Mouse (Mus musculus) MEL (cell line): Measurements from ENCODE around the gene Olfr642. TPM values are rescaled to one million over a fixed set of nuclear protein-coding genes. Genes with fewer than 3 reads are reported as not detected.

ENCODE experiments used
- DNase-seq: peaks from one replicate; pipeline ENCODE4 v3.0.0; 2011; ENCODE audit warnings: low read depth, low spot score
- H3K27ac ChIP-seq: 2 replicates; pipeline ENCODE4 v1.5.1; 2012; ENCODE audit warnings: low read depth, mild to moderate bottlenecking, control low read depth, low read length, moderate library complexity; ENCODE audit not compliant: control insufficient read depth
- H3K27me3 ChIP-seq, 2 experiments: fragments of 150-350 bp in 1 of 2; sonication (generic) in 1 of 2; 2 replicates each; pipeline ENCODE4 v1.6.1; 2012; ENCODE audit warnings: low read length in 2 of 2, mild to moderate bottlenecking in 2 of 2, improper control_type of control experiment in 1 of 2, moderate library complexity in 1 of 2; ENCODE audit not compliant: insufficient read depth in 2 of 2, control insufficient read depth in 1 of 2
- H3K36me3 ChIP-seq, 2 experiments: 2 replicates each; pipeline ENCODE4 v1.6.1; 2012 to 2014; ENCODE audit warnings: low read length in 2 of 2, improper control_type of control experiment in 1 of 2, inconsistent platforms in 1 of 2, mild to moderate bottlenecking in 1 of 2; ENCODE audit not compliant: insufficient read depth in 2 of 2, control insufficient read depth in 1 of 2
- H3K4me1 ChIP-seq, 2 experiments: fragments of 150-350 bp in 1 of 2; sonication (generic) in 1 of 2; 2 replicates each; pipeline ENCODE4 v1.6.1; 2012; ENCODE audit warnings: low read length in 2 of 2, improper control_type of control experiment in 1 of 2, mild to moderate bottlenecking in 1 of 2; ENCODE audit not compliant: insufficient read depth in 2 of 2, control insufficient read depth in 1 of 2
- H3K4me3 ChIP-seq, 2 experiments: fragments of 150-350 bp in 1 of 2; sonication (generic) in 1 of 2; 2 replicates each; pipeline ENCODE4 v1.5.1; 2012; ENCODE audit warnings: low read depth in 2 of 2, low read length in 2 of 2, mild to moderate bottlenecking in 2 of 2, moderate library complexity in 2 of 2, control low read depth in 1 of 2, improper control_type of control experiment in 1 of 2; ENCODE audit not compliant: control insufficient read depth in 1 of 2, insufficient read depth in 1 of 2
- H3K79me2 ChIP-seq: 2 replicates; pipeline ENCODE4 v1.6.1; 2012; ENCODE audit warnings: mild to moderate bottlenecking, low read length, moderate library complexity; ENCODE audit not compliant: control insufficient read depth, poor library complexity, insufficient read depth
- H3K9ac ChIP-seq: 2 replicates; pipeline ENCODE4 v1.6.1; 2012; ENCODE audit warnings: low read depth, mild to moderate bottlenecking, control low read depth, low read length, moderate library complexity; ENCODE audit not compliant: control insufficient read depth, poor library complexity, severe bottlenecking
- H3K9me3 ChIP-seq: fragments of 150-350 bp; sonication (generic); replicated peaks from 2 replicates; pipeline ENCODE4 v1.6.1; 2012; ENCODE audit warnings: mild to moderate bottlenecking, low read length, improper control_type of control experiment, moderate library complexity; ENCODE audit not compliant: insufficient read depth
- BHLHE40 ChIP-seq: IDR thresholded peaks from 2 replicates; pipeline ENCODE4 v1.6.1; 2012; ENCODE audit warnings: low read depth, mild to moderate bottlenecking, inconsistent platforms, low read length, improper control_type of control experiment, borderline replicate concordance
- CHD1 ChIP-seq: IDR thresholded peaks from 2 replicates; pipeline ENCODE4 v1.6.1; 2012; ENCODE audit warnings: low read depth, mild to moderate bottlenecking, inconsistent platforms, low read length, improper control_type of control experiment
- CHD2 ChIP-seq: IDR thresholded peaks from 2 replicates; pipeline ENCODE4 v1.6.1; 2011; ENCODE audit warnings: low read length, improper control_type of control experiment
- E2F4 ChIP-seq: IDR thresholded peaks from 2 replicates; pipeline ENCODE4 v1.6.1; 2011; ENCODE audit warnings: low read depth, low read length, improper control_type of control experiment, borderline replicate concordance
- ETS1 ChIP-seq: IDR thresholded peaks from 2 replicates; pipeline ENCODE4 v1.6.1; 2012; ENCODE audit warnings: low read depth, mild to moderate bottlenecking, inconsistent platforms, low read length, improper control_type of control experiment, moderate library complexity
- GABPA ChIP-seq: IDR thresholded peaks from 2 replicates; pipeline ENCODE4 v1.6.1; 2012; ENCODE audit warnings: low read depth, mild to moderate bottlenecking, inconsistent platforms, low read length, improper control_type of control experiment, moderate library complexity
- MAZ ChIP-seq: IDR thresholded peaks from 2 replicates; pipeline ENCODE4 v1.6.1; 2012; ENCODE audit warnings: low read depth, mild to moderate bottlenecking, inconsistent platforms, low read length, improper control_type of control experiment
- MEF2A ChIP-seq: IDR thresholded peaks from 2 replicates; pipeline ENCODE4 v1.6.1; 2014; ENCODE audit warnings: low read depth, mild to moderate bottlenecking, inconsistent platforms, low read length, improper control_type of control experiment; ENCODE audit not compliant: poor library complexity, insufficient replicate concordance, severe bottlenecking; ENCODE audit errors: extremely low read depth
- MYC ChIP-seq: IDR thresholded peaks from 2 replicates; pipeline ENCODE4 v1.6.1; 2011; ENCODE audit warnings: low read depth, mild to moderate bottlenecking, low read length, improper control_type of control experiment, moderate library complexity
- NELFE ChIP-seq: IDR thresholded peaks from 2 replicates; pipeline ENCODE4 v1.6.1; 2011; ENCODE audit warnings: low read depth, low read length, improper control_type of control experiment
- POLR2A ChIP-seq, 2 experiments: IDR thresholded peaks; 2 replicates each; pipeline ENCODE4 v1.6.1; 2011 to 2012; ENCODE audit warnings: low read length in 2 of 2, mild to moderate bottlenecking in 2 of 2, control low read depth in 1 of 2, improper control_type of control experiment in 1 of 2, low read depth in 1 of 2, moderate library complexity in 1 of 2; ENCODE audit not compliant: control insufficient read depth in 1 of 2, insufficient read depth in 1 of 2, poor library complexity in 1 of 2
- POLR2AphosphoS2 ChIP-seq: IDR thresholded peaks from 2 replicates; pipeline ENCODE4 v1.6.1; 2011; ENCODE audit warnings: low read length, improper control_type of control experiment
- POLR2AphosphoS5 ChIP-seq: IDR thresholded peaks from 2 replicates; pipeline ENCODE4 v1.6.1; 2012; ENCODE audit warnings: low read depth, borderline replicate concordance, mild to moderate bottlenecking, inconsistent platforms, low read length, moderate library complexity, mixed read lengths
- RAD21 ChIP-seq: IDR thresholded peaks from 2 replicates; pipeline ENCODE4 v1.6.1; 2011; ENCODE audit warnings: mild to moderate bottlenecking, low read depth, low read length, improper control_type of control experiment
- RCOR1 ChIP-seq: IDR thresholded peaks from 2 replicates; pipeline ENCODE4 v1.6.1; 2012; ENCODE audit warnings: low read depth, mild to moderate bottlenecking, inconsistent platforms, low read length, improper control_type of control experiment
- TAL1 ChIP-seq: IDR thresholded peaks from 2 replicates; pipeline ENCODE4 v1.6.1; 2012; ENCODE audit warnings: mild to moderate bottlenecking, inconsistent platforms, low read length, moderate library complexity, mixed read lengths
- USF1 ChIP-seq: IDR thresholded peaks from 2 replicates; pipeline ENCODE4 v1.6.1; 2014; ENCODE audit warnings: low read depth, mild to moderate bottlenecking, inconsistent platforms, low read length, improper control_type of control experiment, moderate library complexity
- USF2 ChIP-seq, 2 experiments: IDR thresholded peaks; 2 replicates each; pipeline ENCODE4 v1.6.1; 2011 to 2012; ENCODE audit warnings: improper control_type of control experiment in 2 of 2, low read length in 2 of 2, borderline replicate concordance in 1 of 2, inconsistent platforms in 1 of 2, low read depth in 1 of 2, mild to moderate bottlenecking in 1 of 2; ENCODE audit not compliant: insufficient read depth in 1 of 2
- ZMIZ1 ChIP-seq: IDR thresholded peaks from 2 replicates; pipeline ENCODE4 v1.6.1; 2012; ENCODE audit warnings: low read depth, mild to moderate bottlenecking, inconsistent platforms, low read length, improper control_type of control experiment, moderate library complexity
- ZNF384 ChIP-seq: IDR thresholded peaks from 2 replicates; pipeline ENCODE4 v1.6.1; 2012; ENCODE audit warnings: low read depth, mild to moderate bottlenecking, inconsistent platforms, low read length, improper control_type of control experiment
- polyA plus RNA-seq, 2 experiments: library from polyadenylated mRNA; stranded (reverse) in 1 of 2; unstranded in 1 of 2; fragments of >175 nt in 1 of 2; fragments of >200 nt in 1 of 2; gene quantifications; 2 replicates each; pipeline versions ENCODE4 v1.2.1 to v1.2.4; 2012; ENCODE audit warnings: low replicate concordance in 2 of 2, low read depth in 1 of 2; ENCODE audit not compliant: insufficient read length in 2 of 2, insufficient read depth in 1 of 2, missing spikeins in 1 of 2
- total RNA-seq: library from RNA; depleted of rRNA; stranded (reverse); fragments of 300-350 nt; gene quantifications from 2 replicates; pipeline ENCODE4 v1.2.3, GENCODE M21; 2012

The Olfr642 gene
- total and polyA plus RNA-seq, 3 experiments = not detected

GRCm38 (mm10) chr7:104025473-104025872 lies 27.0 kb downstream of the Olfr642 start, which contains the start of gene Olfr640:
Gene Olfr640, minus strand, starts transcription at chr7:104025573.
- H3K9ac ChIP-seq = no peak within 1 kb of the TSS
- no peak within 1 kb of the TSS for H3K27ac ChIP-seq
- no peaks in the 10 kb centered on the region for H3K36me3 ChIP-seq
- H3K79me2 ChIP-seq = no peaks in the 10 kb centered on the region
- DNase-seq = no peak
- no peaks in the 10 kb centered on the region for H3K4me1 ChIP-seq
- TF ChIP-seq MYC (no peak), MEF2A (no peak), POLR2AphosphoS5 (no peak)
- TF ChIP-seq, all 39 proteins: peak for 0
- Histone ChIP-seq H3K4me3 (no peak within 1 kb of the TSS), H3K27me3 (no peaks in the 10 kb centered on the region), H3K9me3 (no peaks in the 10 kb centered on the region)

- H3K4me1 ChIP-seq = no peaks in the 10 kb centered on the region
- no peak overlapping the region for H3K27ac ChIP-seq
- no peak for DNase-seq
Measured at GRCm38 (mm10) chr7:104021651-104022050, 30.8 kb downstream of the Olfr642 start.

GRCm38 (mm10) chr7:104018953-104019352 lies 33.5 kb downstream of the Olfr642 start:
- Histone ChIP-seq H3K4me3 (no peak overlapping the region), H3K9ac (no peak overlapping the region), H3K27me3 (no peaks in the 10 kb centered on the region), H3K79me2 (no peaks in the 10 kb centered on the region), H3K36me3 (no peaks in the 10 kb centered on the region), H3K4me1 (no peaks in the 10 kb centered on the region), H3K27ac (no peak overlapping the region), H3K9me3 (no peaks in the 10 kb centered on the region)
- no peak for DNase-seq
- TF ChIP-seq E2F4 (no peak), USF1 (no peak), ZMIZ1 (no peak), RCOR1 (no peak), GABPA (no peak), BHLHE40 (no peak), TAL1 (no peak), POLR2AphosphoS5 (no peak), CHD2 (no peak), CHD1 (no peak), MAZ (no peak), RAD21 (no peak), POLR2AphosphoS2 (no peak), NELFE (no peak), POLR2A (IDR thresholded peaks at IDR 0.05; ENCODE audit: control insufficient read depth in 1 of 2, insufficient read depth in 1 of 2, low read depth in 1 of 2, low read length in 2 of 2, poor library complexity in 1 of 2) (no peak), MEF2A (no peak), USF2 (IDR thresholded peaks at IDR 0.05; ENCODE audit: borderline replicate concordance in 1 of 2, insufficient read depth in 1 of 2, low read depth in 1 of 2, low read length in 2 of 2) (no peak), ZNF384 (no peak)

More at GRCm38 (mm10) chr7:104021651-104022050, 30.8 kb downstream of the Olfr642 start:
- Histone ChIP-seq H3K9ac (no peak overlapping the region), H3K27me3 (no peaks in the 10 kb centered on the region), H3K36me3 (no peaks in the 10 kb centered on the region), H3K9me3 (no peaks in the 10 kb centered on the region), H3K79me2 (no peaks in the 10 kb centered on the region), H3K4me3 (no peak overlapping the region)
- no peak for TF ChIP-seq ETS1
